Mouse (Mus musculus) liver, embryonic 12.5 days (tissue): ENCODE data around the gene Ptger4. TPM values are rescaled to one million over a fixed set of nuclear protein-coding genes. Genes with fewer than 3 reads are reported as not detected.

ENCODE experiments used
- ATAC-seq: fragments of 200-750 bp; cut with Nextera tagmentation; 2 replicates; pipeline ENCODE4 v1.8.0; 2017; ENCODE audit warnings: moderate number of reproducible peaks, mild to moderate bottlenecking, moderate library complexity
- H3K27ac ChIP-seq: fragments of 300-500 bp; sonication (generic); 2 replicates; pipeline ENCODE4 v1.5.1; 2016; ENCODE audit warnings: mild to moderate bottlenecking
- H3K27me3 ChIP-seq: fragments of 300-500 bp; sonication (generic); replicated peaks from 2 replicates; pipeline ENCODE4 v1.6.1; 2016; ENCODE audit warnings: mild to moderate bottlenecking, moderate library complexity
- H3K36me3 ChIP-seq: fragments of 300-500 bp; sonication (generic); 2 replicates; pipeline ENCODE4 v1.6.1; 2016; ENCODE audit warnings: mild to moderate bottlenecking, moderate library complexity
- H3K4me1 ChIP-seq: fragments of 300-500 bp; sonication (generic); 2 replicates; pipeline ENCODE4 v1.6.1; 2016
- H3K4me2 ChIP-seq: fragments of 300-500 bp; sonication (generic); 2 replicates; pipeline ENCODE4 v1.6.1; 2016; ENCODE audit warnings: mild to moderate bottlenecking, moderate library complexity
- H3K4me3 ChIP-seq: fragments of 300-500 bp; sonication (generic); 2 replicates; pipeline ENCODE4 v1.5.1; 2016; ENCODE audit warnings: mild to moderate bottlenecking, moderate library complexity
- H3K9ac ChIP-seq: fragments of 300-500 bp; sonication (generic); 2 replicates; pipeline ENCODE4 v1.6.1; 2016; ENCODE audit warnings: mild to moderate bottlenecking, moderate library complexity
- H3K9me3 ChIP-seq: fragments of 300-500 bp; sonication (generic); replicated peaks from 2 replicates; pipeline ENCODE4 v1.6.1; 2016; ENCODE audit warnings: mild to moderate bottlenecking, moderate library complexity
- WGBS: fragments of 180-500 bp; shearing (Covaris S2); methylation state at CpG from one replicate; pipeline ENCODE4 v1.1.7; 2016; ENCODE audit not compliant: insufficient replicate concordance; 5-methylcytosine and 5-hydroxymethylcytosine counted together
- polyA plus RNA-seq: library from polyadenylated mRNA; unstranded; fragments of >200 nt; fragmentation: Nextera tagmentation; extraction: Ambion mirVana; gene quantifications from 2 replicates; pipeline ENCODE4 v1.2.1, GENCODE M21; 2016

Gene Ptger4
- polyA plus RNA-seq = 2.6 and 2.8 TPM in 2 replicates

DNA sequence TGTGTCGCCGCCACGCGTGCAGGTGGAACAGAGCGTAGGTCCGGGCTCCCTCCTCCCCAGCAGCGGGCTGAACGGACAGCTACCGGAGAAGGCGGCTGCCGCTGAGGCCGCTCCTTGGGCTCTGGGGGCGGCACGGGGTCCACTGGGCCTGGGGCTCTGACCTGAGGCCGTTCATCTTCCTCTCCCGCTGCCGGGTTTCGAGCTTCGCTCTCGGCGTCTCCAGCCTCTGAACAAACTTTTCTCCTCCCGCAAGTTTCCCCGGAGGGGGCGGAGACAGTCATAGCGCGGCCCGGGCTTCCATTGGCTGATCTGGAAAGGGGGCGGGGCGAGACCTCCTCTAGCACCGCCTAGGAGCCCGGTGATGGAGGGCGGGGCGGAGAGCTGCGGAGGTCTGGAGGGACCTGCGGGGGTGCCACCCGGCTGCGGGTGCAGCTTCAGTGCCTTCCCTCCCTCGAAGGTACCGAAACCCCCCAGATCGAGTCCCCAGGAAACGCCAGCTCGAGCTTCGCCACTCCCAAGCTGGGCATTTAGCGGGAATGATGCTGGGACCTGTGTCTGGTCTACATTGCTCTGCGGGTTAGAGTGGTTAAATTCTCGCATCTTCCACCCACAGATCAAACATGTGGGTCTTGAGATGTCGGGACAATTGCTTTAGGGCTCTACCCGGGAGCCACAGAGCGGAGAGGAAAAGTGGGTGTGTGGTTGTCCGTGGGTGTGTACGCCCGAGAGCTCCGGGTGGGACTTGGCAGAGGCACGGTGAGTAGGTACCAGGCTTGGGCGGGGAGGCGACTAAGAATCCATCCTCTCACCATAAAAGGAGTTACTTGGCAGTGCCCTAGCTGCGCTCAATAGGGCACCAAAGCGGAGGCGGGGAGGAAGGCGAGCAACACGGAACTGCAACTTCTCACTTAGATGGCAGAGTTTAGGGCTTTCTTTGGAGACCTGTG is at the start of gene Ptger4:
TSS of gene Ptger4 (minus strand) at position 229 of the 947 bp plus-strand sequence.
- no peaks in the 10 kb centered on the region for H3K9me3 ChIP-seq
- peak within 1 kb of the TSS; percentile 100 for H3K4me2 ChIP-seq
- H3K27ac ChIP-seq = 0 out of 2 replicates have a peak within 1 kb of the TSS, but pooled peaks have one; percentile 30
- peak; percentile 94 for ATAC-seq
- 2% methylated on average over 61 of the region's 61 CpGs for WGBS
- no peaks in the 10 kb centered on the region for H3K36me3 ChIP-seq
- H3K4me3 ChIP-seq = peak within 1 kb of the TSS; percentile 72
- peaks cover 55% of the 10 kb centered on the region for H3K4me1 ChIP-seq
- peak within 1 kb of the TSS; percentile 78 for H3K9ac ChIP-seq
- H3K27me3 ChIP-seq = peaks cover 43% of the 10 kb centered on the region

DNA sequence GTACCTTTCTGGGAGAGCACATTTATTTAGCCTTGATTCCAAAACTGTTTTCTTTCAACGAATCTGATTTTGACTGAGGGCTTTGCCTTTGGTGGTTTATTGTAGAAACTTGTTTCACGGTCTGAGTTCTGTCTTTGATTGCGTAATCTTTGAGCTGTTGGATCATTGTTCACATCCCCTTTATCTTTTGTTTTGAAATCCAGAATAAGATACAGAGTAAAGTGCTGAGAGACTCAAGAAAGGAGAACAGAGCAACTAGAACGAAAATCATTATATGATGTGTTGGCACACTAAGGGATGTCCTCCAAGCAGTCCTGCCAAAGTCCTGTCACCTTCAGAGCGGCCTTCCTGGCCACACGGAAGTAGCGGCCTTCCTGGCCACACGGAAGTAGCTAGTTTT is 44.4 kb upstream of the Ptger4 start:
- H3K9ac ChIP-seq = no peak overlapping the region
- H3K4me1 ChIP-seq = no peaks in the 10 kb centered on the region
- no peak overlapping the region for H3K27ac ChIP-seq
- H3K27me3 ChIP-seq = no peaks in the 10 kb centered on the region
- 69% methylated on average over 8 of the region's 8 CpGs for WGBS
- no peaks in the 10 kb centered on the region for H3K9me3 ChIP-seq
- ATAC-seq = no peak
- H3K4me2 ChIP-seq = no peak overlapping the region
- H3K4me3 ChIP-seq = no peak overlapping the region
- no peaks in the 10 kb centered on the region for H3K36me3 ChIP-seq

DNA sequence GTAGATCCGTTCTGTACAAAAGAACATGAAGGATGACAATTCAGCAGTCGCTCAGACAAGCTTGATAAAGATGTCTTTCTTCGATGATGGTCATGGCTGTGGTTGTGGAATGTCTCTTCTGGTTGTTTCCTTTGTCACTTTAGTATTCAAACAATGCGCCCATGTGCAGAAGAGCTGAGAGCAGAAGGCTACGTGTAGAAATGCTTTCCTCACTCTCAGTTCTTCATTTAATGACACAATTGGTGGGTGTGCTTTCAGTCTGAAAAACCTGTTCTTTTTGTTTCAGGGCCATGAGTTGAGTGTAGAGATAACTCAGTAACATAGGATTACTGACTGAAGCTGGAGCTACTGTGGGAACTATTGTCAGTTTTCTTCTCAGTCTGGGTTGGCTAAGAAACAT is 43.1 kb upstream of the Ptger4 start:
- Histone ChIP-seq H3K27me3 (no peaks in the 10 kb centered on the region), H3K27ac (no peak overlapping the region), H3K4me1 (no peaks in the 10 kb centered on the region), H3K9me3 (no peaks in the 10 kb centered on the region), H3K4me3 (no peak overlapping the region), H3K36me3 (no peaks in the 10 kb centered on the region), H3K9ac (no peak overlapping the region), H3K4me2 (no peak overlapping the region)
- ATAC-seq = no peak
- 67% methylated on average over 5 of the region's 5 CpGs for WGBS

DNA sequence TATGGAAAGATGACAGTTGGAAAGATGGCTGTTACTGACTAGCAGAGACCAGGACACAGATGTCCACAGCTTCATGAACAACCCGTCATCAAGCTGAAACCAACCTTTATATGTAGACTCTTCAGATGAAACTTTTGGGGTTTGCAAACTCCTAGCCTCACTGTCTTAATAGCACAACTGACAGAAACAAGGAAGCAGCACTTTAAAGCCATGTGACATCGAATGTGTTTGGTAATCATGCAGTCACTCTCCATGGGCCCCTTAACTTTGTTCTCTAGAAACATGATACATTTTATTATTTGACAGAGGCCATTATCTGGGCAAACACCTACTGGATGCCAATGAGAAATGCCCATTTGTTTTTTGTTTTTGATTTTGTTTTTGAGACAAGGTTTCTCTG is 37.3 kb upstream of the Ptger4 start:
- H3K4me3 ChIP-seq = no peak overlapping the region
- H3K27ac ChIP-seq = no peak overlapping the region
- H3K4me1 ChIP-seq = no peaks in the 10 kb centered on the region
- no peaks in the 10 kb centered on the region for H3K36me3 ChIP-seq
- H3K27me3 ChIP-seq = no peaks in the 10 kb centered on the region
- no peak for ATAC-seq
- no peaks in the 10 kb centered on the region for H3K9me3 ChIP-seq
- no peak overlapping the region for H3K4me2 ChIP-seq
- no peak overlapping the region for H3K9ac ChIP-seq
- WGBS = 75% methylated on average over 2 of the region's 2 CpGs

DNA sequence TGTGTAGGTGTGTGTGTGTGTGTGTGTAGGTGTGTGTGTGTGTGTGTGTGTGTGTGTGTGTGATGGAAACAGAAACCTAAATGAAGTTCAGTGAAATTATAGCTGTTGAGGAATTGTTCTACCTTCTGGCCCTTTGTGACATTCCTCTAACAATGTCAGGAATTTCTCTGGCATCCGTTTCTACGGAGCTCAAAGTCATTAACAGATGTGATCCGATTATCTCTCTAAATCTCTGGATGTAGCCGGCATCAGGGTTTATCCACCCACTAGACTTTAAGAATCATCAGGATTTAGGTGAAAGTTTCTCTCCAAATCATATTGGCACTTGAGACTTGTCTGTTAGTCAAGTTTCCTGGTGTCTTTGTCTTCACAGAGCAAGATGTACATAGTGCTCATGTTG is 35.8 kb upstream of the Ptger4 start:
- H3K9me3 ChIP-seq = no peaks in the 10 kb centered on the region
- no peaks in the 10 kb centered on the region for H3K27me3 ChIP-seq
- no peaks in the 10 kb centered on the region for H3K36me3 ChIP-seq
- no peaks in the 10 kb centered on the region for H3K4me1 ChIP-seq
- H3K27ac ChIP-seq = no peak overlapping the region
- 53% methylated on average over 4 of the region's 4 CpGs for WGBS
- H3K9ac ChIP-seq = no peak overlapping the region
- H3K4me2 ChIP-seq = no peak overlapping the region
- ATAC-seq = no peak
- no peak overlapping the region for H3K4me3 ChIP-seq

DNA sequence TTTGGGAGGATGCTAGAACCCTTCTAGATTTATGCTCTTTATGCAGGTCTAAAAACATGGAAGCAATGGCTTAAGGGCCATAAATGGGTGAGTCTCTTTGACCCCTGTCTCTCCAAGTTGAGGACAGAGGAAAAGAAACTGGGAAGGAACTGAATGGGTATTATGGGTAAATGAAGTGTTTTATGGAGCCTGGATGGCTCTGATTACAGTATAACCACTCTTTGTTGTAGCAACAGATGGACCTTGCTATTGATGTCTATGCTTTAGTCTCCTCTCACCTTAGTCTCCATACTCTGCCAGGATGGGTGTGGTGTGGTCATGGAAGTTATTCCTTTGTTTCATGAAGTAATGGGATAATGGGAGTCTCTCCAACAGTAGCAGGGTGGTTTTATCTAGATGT is 34.5 kb upstream of the Ptger4 start:
- no peaks in the 10 kb centered on the region for H3K4me1 ChIP-seq
- no peaks in the 10 kb centered on the region for H3K36me3 ChIP-seq
- no peak overlapping the region for H3K9ac ChIP-seq
- H3K27me3 ChIP-seq = no peaks in the 10 kb centered on the region
- no peak for ATAC-seq
- H3K27ac ChIP-seq = no peak overlapping the region
- H3K4me2 ChIP-seq = no peak overlapping the region
- no peak overlapping the region for H3K4me3 ChIP-seq
- H3K9me3 ChIP-seq = no peaks in the 10 kb centered on the region

DNA sequence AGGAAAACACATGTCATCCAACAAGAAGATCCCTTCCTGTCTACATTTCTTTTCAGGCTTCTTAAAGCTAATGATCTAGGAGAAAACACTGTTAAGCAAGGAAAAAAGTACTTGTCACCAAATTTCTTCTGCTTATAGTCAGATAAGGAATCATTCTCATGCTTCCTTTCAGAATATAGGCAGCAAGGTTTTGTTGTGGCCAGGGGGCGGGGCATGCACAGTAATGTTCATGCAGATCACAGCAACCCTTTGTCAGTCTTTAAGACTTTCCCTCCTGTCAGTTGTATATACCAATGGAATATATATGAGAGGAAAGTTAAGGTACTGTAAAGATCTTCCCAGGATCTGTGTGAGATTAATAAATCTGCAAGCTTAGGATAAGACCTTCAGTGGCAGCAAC is 30.0 kb upstream of the Ptger4 start:
- 77% methylated on average over 1 of the region's 1 CpGs for WGBS
- Histone ChIP-seq H3K4me1 (no peaks in the 10 kb centered on the region), H3K27me3 (no peaks in the 10 kb centered on the region), H3K9me3 (no peaks in the 10 kb centered on the region), H3K27ac (no peak overlapping the region), H3K9ac (no peak overlapping the region), H3K36me3 (no peaks in the 10 kb centered on the region), H3K4me2 (no peak overlapping the region), H3K4me3 (no peak overlapping the region)
- ATAC-seq = no peak

DNA sequence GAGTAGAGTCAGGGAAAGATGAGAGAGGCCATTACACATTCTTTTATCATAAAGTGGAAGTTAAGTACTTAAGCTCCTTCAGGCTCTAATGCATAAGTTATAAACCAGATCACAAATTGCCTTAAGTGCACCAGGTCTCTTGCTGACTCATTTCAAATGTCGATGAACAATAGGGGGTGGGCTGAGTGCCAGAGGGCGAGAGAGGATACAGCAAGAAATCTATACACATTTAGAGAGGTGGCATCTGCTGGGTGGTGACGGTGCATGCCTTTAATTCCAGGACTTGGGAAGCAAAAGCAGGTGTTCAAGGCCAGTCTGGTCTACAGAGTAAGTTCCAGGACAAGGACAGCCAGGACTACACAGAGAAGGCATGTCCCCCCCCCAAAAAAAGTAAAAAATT is 22.1 kb upstream of the Ptger4 start:
- ATAC-seq = no peak
- WGBS = 74% methylated on average over 3 of the region's 3 CpGs

DNA sequence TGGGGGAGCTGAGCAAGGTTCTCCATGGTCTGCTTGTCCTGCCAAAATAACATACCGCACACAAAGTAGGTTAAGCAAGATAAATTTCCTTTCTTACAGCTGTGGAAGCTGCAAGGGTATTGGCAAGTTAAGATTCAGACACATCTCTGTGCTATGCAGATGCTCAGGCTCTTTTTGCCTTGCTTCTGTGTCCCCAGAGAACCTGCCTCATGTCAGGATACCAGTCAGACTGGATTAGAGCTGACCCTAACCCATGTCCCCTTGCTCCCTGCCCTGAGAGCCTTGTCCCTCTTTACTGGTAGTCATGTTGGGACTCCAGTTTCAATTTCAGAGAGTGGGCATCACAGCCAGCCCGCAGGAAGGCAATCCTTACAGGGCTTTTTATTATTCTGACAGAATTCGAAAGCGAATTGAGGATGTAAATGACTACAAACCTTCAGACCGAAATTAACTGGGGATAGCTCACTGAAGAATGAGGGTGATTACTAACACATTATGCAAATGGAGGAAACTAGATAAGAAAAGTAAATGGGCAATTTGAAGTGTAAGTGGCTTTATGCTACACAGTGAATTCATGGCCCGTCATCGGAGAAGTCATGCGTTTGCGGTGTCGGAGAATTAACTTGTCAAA is 19.0 kb upstream of the Ptger4 start:
- 74% methylated on average over 10 of the region's 10 CpGs for WGBS
- no peaks in the 10 kb centered on the region for H3K9me3 ChIP-seq
- H3K4me3 ChIP-seq = no peak overlapping the region
- no peaks in the 10 kb centered on the region for H3K27me3 ChIP-seq
- no peak overlapping the region for H3K4me2 ChIP-seq
- no peaks in the 10 kb centered on the region for H3K36me3 ChIP-seq
- H3K27ac ChIP-seq = no peak overlapping the region
- ATAC-seq = no peak
- H3K9ac ChIP-seq = no peak overlapping the region
- H3K4me1 ChIP-seq = peaks cover 18% of the 10 kb centered on the region; the same call in 1 of the 2 replicates

More for the DNA sequence above, 22.1 kb upstream of the Ptger4 start:
- no peak overlapping the region for H3K4me3 ChIP-seq
- no peaks in the 10 kb centered on the region for H3K36me3 ChIP-seq
- no peak overlapping the region for H3K4me2 ChIP-seq
- no peak overlapping the region for H3K27ac ChIP-seq
- no peak overlapping the region for H3K9ac ChIP-seq
- no peaks in the 10 kb centered on the region for H3K27me3 ChIP-seq
- H3K9me3 ChIP-seq = no peaks in the 10 kb centered on the region
- H3K4me1 ChIP-seq = peaks cover 6% of the 10 kb centered on the region; the same call in 1 of the 2 replicates

DNA sequence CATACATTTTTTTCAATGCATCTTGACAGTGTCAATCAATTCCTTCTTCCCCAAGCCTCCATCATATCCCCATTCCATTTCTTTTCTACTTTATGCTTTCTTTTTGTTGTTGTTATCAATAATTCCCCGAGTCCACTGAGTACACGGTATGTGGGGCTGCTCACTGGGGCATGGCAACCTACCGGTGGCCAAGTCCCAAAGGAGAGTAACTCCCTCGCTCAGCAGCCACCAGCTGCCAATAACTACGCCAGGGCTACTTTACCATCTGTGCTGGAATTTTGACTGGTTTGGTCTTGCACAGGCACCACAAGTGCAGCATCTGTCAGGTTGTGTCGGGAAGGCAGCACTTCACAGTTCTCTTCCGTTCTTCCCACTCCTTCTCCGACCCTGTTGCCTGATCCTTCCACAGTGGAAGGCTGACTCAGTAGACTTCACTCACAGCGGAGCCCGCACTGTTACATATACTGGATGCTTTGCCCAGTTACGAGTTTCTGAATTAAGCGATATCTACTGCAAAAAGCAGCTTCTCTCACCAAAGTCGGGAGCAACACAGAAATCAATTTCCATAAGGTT is 18.2 kb upstream of the Ptger4 start:
- Histone ChIP-seq H3K4me3 (no peak overlapping the region), H3K9ac (no peak overlapping the region), H3K4me2 (no peak overlapping the region), H3K9me3 (no peaks in the 10 kb centered on the region), H3K4me1 (peaks cover 18% of the 10 kb centered on the region; the same call in 1 of the 2 replicates), H3K36me3 (no peaks in the 10 kb centered on the region), H3K27ac (no peak overlapping the region), H3K27me3 (no peaks in the 10 kb centered on the region)
- ATAC-seq = no peak
- 82% methylated on average over 13 of the region's 13 CpGs for WGBS

DNA sequence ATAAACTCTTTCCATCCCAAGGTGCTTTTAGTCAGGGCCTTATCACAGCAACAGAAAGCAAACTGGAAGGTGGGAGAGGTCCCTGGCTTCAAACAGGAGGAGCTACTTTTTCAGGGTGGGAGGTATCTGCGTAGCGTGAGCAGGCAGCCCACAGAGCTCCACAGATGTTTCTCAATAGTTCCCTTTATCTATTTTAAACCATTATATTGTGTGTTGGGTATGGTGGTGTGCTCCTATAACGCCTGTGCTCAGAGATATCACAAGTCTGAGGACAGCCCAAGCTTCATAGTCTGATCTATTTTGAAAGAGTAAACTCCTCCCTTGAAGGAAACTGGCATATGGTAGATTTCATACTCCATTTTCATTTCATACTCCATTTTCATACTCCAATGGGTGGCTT is 17.0 kb upstream of the Ptger4 start:
- Histone ChIP-seq H3K4me3 (no peak overlapping the region), H3K27me3 (no peaks in the 10 kb centered on the region), H3K36me3 (no peaks in the 10 kb centered on the region), H3K4me2 (peak overlapping the region; percentile 8; the same call in 1 of the 2 replicates), H3K4me1 (peaks cover 18% of the 10 kb centered on the region; the same call in 1 of the 2 replicates), H3K27ac (peak overlapping the region; percentile 45), H3K9ac (no peak overlapping the region), H3K9me3 (no peaks in the 10 kb centered on the region)
- 21% methylated on average over 3 of the region's 3 CpGs for WGBS
- peak; percentile 98 for ATAC-seq

DNA sequence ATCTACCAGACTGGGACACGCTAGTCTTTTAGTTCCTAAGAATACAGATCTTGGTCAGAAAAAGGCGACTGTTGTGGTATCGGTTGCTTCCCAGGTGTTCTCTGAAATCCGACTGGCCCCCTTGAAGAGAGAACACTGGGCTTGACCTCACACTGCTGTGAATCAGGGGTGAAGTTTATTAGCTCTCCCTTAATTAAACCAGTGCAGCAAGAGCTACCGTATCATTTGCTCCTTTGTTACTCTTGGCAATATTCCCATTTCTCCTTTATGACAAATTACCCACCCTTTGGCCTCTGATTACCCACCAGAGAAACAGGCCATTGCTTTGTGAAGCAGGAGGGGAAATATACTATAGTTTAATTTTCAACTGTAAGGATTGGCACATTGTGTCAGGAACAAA is 16.2 kb upstream of the Ptger4 start:
- no peak overlapping the region for H3K27ac ChIP-seq
- no peak overlapping the region for H3K4me3 ChIP-seq
- H3K9me3 ChIP-seq = no peaks in the 10 kb centered on the region
- no peak overlapping the region for H3K4me2 ChIP-seq
- no peaks in the 10 kb centered on the region for H3K27me3 ChIP-seq
- 68% methylated on average over 5 of the region's 5 CpGs for WGBS
- no peak overlapping the region for H3K9ac ChIP-seq
- no peaks in the 10 kb centered on the region for H3K36me3 ChIP-seq
- H3K4me1 ChIP-seq = peaks cover 18% of the 10 kb centered on the region; the same call in 1 of the 2 replicates
- no peak for ATAC-seq
